Mouse (Mus musculus): ENCODE measurements around the gene Trpv2.

DNA sequence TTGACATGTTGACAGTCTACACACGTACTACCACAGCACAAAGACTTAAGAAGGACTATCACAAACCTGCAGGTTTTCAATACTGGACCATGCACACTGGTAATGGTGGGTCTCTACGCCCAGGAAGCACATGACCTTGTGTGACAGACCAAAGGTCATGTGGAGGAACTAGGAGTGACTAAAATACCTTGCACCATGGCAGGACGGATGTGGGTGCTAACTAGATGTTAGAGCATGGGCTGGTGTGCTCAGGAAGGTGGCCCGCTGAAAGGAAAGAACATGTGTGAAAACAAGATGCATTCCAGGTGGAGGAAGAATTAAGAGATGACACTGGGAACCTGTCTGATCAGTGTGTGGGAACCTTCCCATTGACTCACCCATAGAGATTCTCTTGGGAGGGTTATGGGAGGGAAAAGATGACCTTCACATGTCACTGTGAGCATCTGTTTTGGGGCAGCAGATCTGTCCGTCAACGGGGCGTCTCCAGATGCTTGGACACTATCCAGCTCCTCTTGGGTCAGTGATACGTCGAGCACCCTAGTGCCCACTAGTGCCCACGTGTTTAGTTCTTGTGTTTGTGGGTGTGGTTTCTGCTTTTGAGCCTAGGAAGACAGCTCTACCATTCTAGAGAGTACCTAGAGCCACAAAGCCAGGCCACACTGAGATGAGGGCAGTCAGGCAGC is 69.5 kb downstream of the Trpv2 start:
- TF ChIP-seq CTCF (IDR thresholded peaks at IDR 0.05 in 2 of 3, conservative IDR thresholded peaks at IDR 0.05 in 1 of 3; ENCODE audit: control insufficient read depth in 1 of 3, insufficient read depth in 1 of 3, low read depth in 2 of 3, low read length in 3 of 3, poor library complexity in 1 of 3, severe bottlenecking in 1 of 3) (no peak), MEF2A (IDR thresholded peaks at IDR 0.05; ENCODE audit: extremely low read depth, insufficient replicate concordance, low read depth, low read length, poor library complexity, severe bottlenecking) (no peak), POLR2A (IDR thresholded peaks at IDR 0.05; ENCODE audit: control insufficient read depth in 1 of 2, insufficient read depth in 1 of 2, low read depth in 1 of 2, low read length in 2 of 2, poor library complexity in 1 of 2) (no peak)

Measured in MEL (cell line).